Mouse (Mus musculus) forebrain, embryonic 14.5 days (tissue): ENCODE measurements at regions not wholly inside any gene's neighbourhood (a gene's known extent, or its start where the extent isn't known, plus 50 kb on each side); places are given as distances from the start of the nearest gene placed in this dataset.
A peak's percentile ranks its signal among the peaks of the same experiment; 100 is the strongest.
"Not testable (repeated sequence)": the region's sequence is repeated elsewhere in the genome, so short reads cannot be mapped to it uniquely, and the experiment has no call there.

Source experiments
- ATAC-seq: fragments of 200-750 bp; cut with Nextera tagmentation; 2 replicates; pipeline ENCODE4 v1.8.0; 2017; ENCODE audit warnings: mild to moderate bottlenecking, moderate library complexity
- DNase-seq: peaks from one replicate; pipeline ENCODE4 v3.0.0-alpha.2; 2015; ENCODE audit warnings: low spot score
- H3K27ac ChIP-seq: fragments of 300-500 bp; sonication (generic); 2 replicates; pipeline ENCODE4 v1.5.1; 2014; ENCODE audit warnings: low read depth, mild to moderate bottlenecking, control low read depth, low read length, moderate library complexity
- H3K27me3 ChIP-seq: fragments of 300-500 bp; sonication (generic); replicated peaks from 2 replicates; pipeline ENCODE4 v1.6.1; 2014; ENCODE audit warnings: low read length, control low read depth, mixed read lengths; ENCODE audit not compliant: control insufficient read depth, insufficient read depth
- H3K36me3 ChIP-seq: fragments of 300-500 bp; sonication (generic); 2 replicates; pipeline ENCODE4 v1.6.1; 2014; ENCODE audit warnings: low read length, control low read depth; ENCODE audit not compliant: control insufficient read depth, insufficient read depth
- H3K4me1 ChIP-seq: fragments of 300-500 bp; sonication (generic); 2 replicates; pipeline ENCODE4 v1.6.1; 2014; ENCODE audit warnings: antibody characterized with exemption, low read length, control low read depth; ENCODE audit not compliant: control insufficient read depth, insufficient read depth
- H3K4me2 ChIP-seq: fragments of 300-500 bp; sonication (generic); 2 replicates; pipeline ENCODE4 v1.6.1; 2014; ENCODE audit warnings: mild to moderate bottlenecking, control low read depth, low read length
- H3K4me3 ChIP-seq: fragments of 300-500 bp; sonication (generic); 2 replicates; pipeline ENCODE4 v1.5.1; 2014; ENCODE audit warnings: low read depth, low read length, control low read depth
- H3K9ac ChIP-seq: fragments of 300-500 bp; sonication (generic); 2 replicates; pipeline ENCODE4 v1.6.1; 2014; ENCODE audit warnings: mild to moderate bottlenecking, low read length, control low read depth, moderate library complexity
- H3K9me3 ChIP-seq: fragments of 300-500 bp; sonication (generic); replicated peaks from 2 replicates; pipeline ENCODE4 v1.6.1; 2016; ENCODE audit warnings: low read length, control low read depth, mixed read lengths; ENCODE audit not compliant: control insufficient read depth
- WGBS: fragments of 180-500 bp; shearing (Covaris S2); extraction: QIAGEN DNeasy Blood & Tissue Kit; methylation state at CpG from one replicate; pipeline ENCODE4 v1.1.7; 2014; 5-methylcytosine and 5-hydroxymethylcytosine counted together

GRCm38 (mm10) chr8:39954924-39955323 is 720.0 kb upstream of the Adam24 start:
- Histone ChIP-seq H3K4me3 (no peak overlapping the region), H3K4me1 (no peaks in the 10 kb centered on the region), H3K36me3 (no peaks in the 10 kb centered on the region), H3K9ac (no peak overlapping the region), H3K4me2 (no peak overlapping the region), H3K9me3 (no peaks in the 10 kb centered on the region), H3K27ac (no peak overlapping the region), H3K27me3 (no peaks in the 10 kb centered on the region)
- ATAC-seq (no peak), DNase-seq (no peak)
- 34% methylated on average over 4 of the region's 4 CpGs for whole genome bisulfite sequencing

GRCm38 (mm10) chr8:40005207-40005837 is 669.6 kb upstream of the Adam24 start:
- ATAC-seq: no peak
- Histone ChIP-seq H3K9ac (no peak overlapping the region), H3K4me2 (no peak overlapping the region), H3K27ac (no peak overlapping the region), H3K9me3 (no peaks in the 10 kb centered on the region), H3K4me1 (no peaks in the 10 kb centered on the region), H3K4me3 (no peak overlapping the region), H3K36me3 (no peaks in the 10 kb centered on the region), H3K27me3 (no peaks in the 10 kb centered on the region)
- DNase-seq: no peak
- 92% methylated on average over 1 of the region's 1 CpGs for WGBS

GRCm38 (mm10) chr8:40019281-40019943 is 655.5 kb upstream of the Adam24 start:
- DNase-seq (no peak), ATAC-seq (no peak)
- H3K4me3 ChIP-seq: no peak overlapping the region
- H3K9me3 ChIP-seq: no peaks in the 10 kb centered on the region
- whole genome bisulfite sequencing: 98% methylated on average over 5 of the region's 5 CpGs
- H3K9ac ChIP-seq: no peak overlapping the region
- no peaks in the 10 kb centered on the region for H3K27me3 ChIP-seq
- H3K27ac ChIP-seq: no peak overlapping the region
- no peaks in the 10 kb centered on the region for H3K4me1 ChIP-seq
- no peaks in the 10 kb centered on the region for H3K36me3 ChIP-seq
- H3K4me2 ChIP-seq: no peak overlapping the region

- H3K27ac ChIP-seq: no peak overlapping the region
- ATAC-seq: no peak
- DNase-seq: peak; percentile 22
- no peaks in the 10 kb centered on the region for H3K36me3 ChIP-seq
- H3K9ac ChIP-seq: no peak overlapping the region
- H3K9me3 ChIP-seq: no peaks in the 10 kb centered on the region
- H3K4me3 ChIP-seq: no peak overlapping the region
- H3K27me3 ChIP-seq: no peaks in the 10 kb centered on the region
- no peaks in the 10 kb centered on the region for H3K4me1 ChIP-seq
- no peak overlapping the region for H3K4me2 ChIP-seq
Measured at GRCm38 (mm10) chr8:40064145-40064544, 610.7 kb upstream of the Adam24 start.

- H3K9ac ChIP-seq: no peak overlapping the region
- no peak overlapping the region for H3K4me2 ChIP-seq
- H3K4me3 ChIP-seq: no peak overlapping the region
- H3K27ac ChIP-seq: no peak overlapping the region
- H3K27me3 ChIP-seq: no peaks in the 10 kb centered on the region
- DNase-seq (no peak), ATAC-seq (no peak)
- no peaks in the 10 kb centered on the region for H3K36me3 ChIP-seq
- no peaks in the 10 kb centered on the region for H3K9me3 ChIP-seq
- H3K4me1 ChIP-seq: no peaks in the 10 kb centered on the region
- 94% methylated on average over 2 of the region's 2 CpGs for WGBS
Measured at GRCm38 (mm10) chr8:40071131-40071530, 603.7 kb upstream of the Adam24 start.

- H3K9me3 ChIP-seq, H3K9ac ChIP-seq, DNase-seq, H3K4me1 ChIP-seq, ATAC-seq, H3K4me3 ChIP-seq, H3K27me3 ChIP-seq, H3K4me2 ChIP-seq, H3K36me3 ChIP-seq, H3K27ac ChIP-seq: not testable (repeated sequence)
Measured at GRCm38 (mm10) chr8:40080976-40081375, 593.9 kb upstream of the Adam24 start.

- Histone ChIP-seq H3K4me2 (no peak overlapping the region), H3K9me3 (no peaks in the 10 kb centered on the region), H3K4me3 (no peak overlapping the region), H3K27me3 (no peaks in the 10 kb centered on the region), H3K4me1 (no peaks in the 10 kb centered on the region), H3K9ac (no peak overlapping the region), H3K36me3 (no peaks in the 10 kb centered on the region), H3K27ac (no peak overlapping the region)
- 68% methylated on average over 1 of the region's 1 CpGs for WGBS
- ATAC-seq (no peak), DNase-seq (no peak)
Measured at GRCm38 (mm10) chr8:40084129-40084528, 590.7 kb upstream of the Adam24 start.

GRCm38 (mm10) chr8:40089377-40089776 is 585.5 kb upstream of the Adam24 start:
- H3K27me3 ChIP-seq: no peaks in the 10 kb centered on the region
- no peaks in the 10 kb centered on the region for H3K4me1 ChIP-seq
- WGBS: 86% methylated on average over 4 of the region's 4 CpGs
- DNase-seq (no peak), ATAC-seq (no peak)
- H3K9ac ChIP-seq: no peak overlapping the region
- no peak overlapping the region for H3K4me2 ChIP-seq
- H3K9me3 ChIP-seq: no peaks in the 10 kb centered on the region
- no peaks in the 10 kb centered on the region for H3K36me3 ChIP-seq
- no peak overlapping the region for H3K27ac ChIP-seq
- H3K4me3 ChIP-seq: no peak overlapping the region

- Histone ChIP-seq H3K27ac (no peak overlapping the region), H3K4me1 (no peaks in the 10 kb centered on the region), H3K4me3 (no peak overlapping the region), H3K9ac (no peak overlapping the region), H3K4me2 (no peak overlapping the region), H3K9me3 (no peaks in the 10 kb centered on the region), H3K27me3 (no peaks in the 10 kb centered on the region), H3K36me3 (no peaks in the 10 kb centered on the region)
- DNase-seq: no peak
- ATAC-seq: no peak
- 78% methylated on average over 3 of the region's 3 CpGs for WGBS
Measured at GRCm38 (mm10) chr8:40124402-40124801, 550.5 kb upstream of the Adam24 start.
